Mouse (Mus musculus): Measurements from ENCODE around the gene Phactr2.
A peak's percentile ranks its signal among the peaks of the same experiment; 100 is the strongest.

The Phactr2 gene

DNA sequence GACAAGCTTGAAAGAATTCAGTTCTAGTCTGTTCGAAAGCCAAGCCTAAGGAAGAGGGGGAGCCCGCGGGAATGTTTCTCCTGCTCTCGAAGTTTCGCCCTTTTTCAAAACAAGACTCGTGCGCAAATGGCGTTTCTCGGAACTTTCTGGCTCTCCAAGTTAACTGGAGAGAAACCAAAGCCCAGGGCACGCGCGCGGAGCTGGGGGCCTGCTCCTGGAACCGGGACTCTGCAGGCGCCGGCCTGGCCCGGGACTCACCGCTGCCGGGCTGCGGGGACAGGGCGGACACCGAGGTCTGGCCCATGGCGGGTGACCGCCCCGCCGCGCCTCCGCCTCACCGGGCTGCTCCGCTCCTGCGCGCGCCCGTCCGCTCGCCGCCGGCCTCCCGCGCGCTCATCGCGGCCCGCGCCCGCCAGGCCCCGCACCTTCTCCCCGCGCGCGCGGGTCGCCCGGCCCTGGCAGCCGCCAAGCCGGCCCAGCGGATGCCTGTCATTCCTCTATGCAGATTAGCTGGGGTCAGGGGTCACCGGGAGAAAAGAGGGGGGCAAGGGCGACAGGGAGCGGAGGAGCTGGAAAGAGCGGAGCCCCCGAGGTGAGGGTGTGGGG, 150.3 kb downstream of the Phactr2 start:
- DNase-seq = peak; percentile 92

GRCm38 (mm10) chr10:13323139-13323805, 150.9 kb downstream of the Phactr2 start:
- DNase-seq = peak; percentile 68

DNA sequence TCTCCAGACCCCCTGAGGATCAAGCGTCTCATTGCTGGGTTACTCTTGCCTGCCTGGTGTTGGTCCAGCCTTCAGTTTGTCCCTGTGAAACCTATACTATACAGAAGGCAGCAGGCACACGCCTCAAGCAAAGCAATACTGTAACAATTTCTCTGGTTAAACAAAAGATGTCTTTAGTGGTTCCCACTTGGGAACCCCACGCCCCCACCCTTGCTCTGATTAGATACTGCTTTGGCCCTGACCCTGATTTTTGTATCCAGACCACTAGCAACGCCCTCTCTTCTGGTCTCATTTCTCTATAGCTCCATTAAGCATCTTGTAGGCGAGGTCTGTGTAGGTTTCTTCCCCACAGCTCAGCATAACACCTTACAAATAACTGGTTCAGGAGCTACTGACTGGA, 159.2 kb downstream of the Phactr2 start:
- no peak for DNase-seq

DNA sequence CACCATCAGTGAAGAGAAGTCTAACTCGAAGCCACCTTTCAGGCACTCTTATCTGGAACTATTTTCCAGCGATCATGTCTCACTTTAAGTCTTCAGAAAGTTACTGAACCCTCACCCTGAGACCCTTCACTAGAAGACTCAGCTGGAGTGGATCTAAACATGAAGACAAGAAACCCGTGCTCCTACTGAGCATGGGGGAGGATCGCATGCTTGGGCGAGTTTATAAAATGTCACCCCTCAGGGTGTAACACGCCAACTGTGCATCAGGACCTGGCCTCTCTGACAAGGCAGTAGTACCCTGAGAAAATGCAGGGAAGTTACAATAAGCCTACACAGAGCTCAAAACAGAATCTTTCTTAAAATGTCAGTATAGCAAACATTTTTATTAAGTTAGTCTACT, 161.6 kb downstream of the Phactr2 start:
- DNase-seq = no peak

DNA sequence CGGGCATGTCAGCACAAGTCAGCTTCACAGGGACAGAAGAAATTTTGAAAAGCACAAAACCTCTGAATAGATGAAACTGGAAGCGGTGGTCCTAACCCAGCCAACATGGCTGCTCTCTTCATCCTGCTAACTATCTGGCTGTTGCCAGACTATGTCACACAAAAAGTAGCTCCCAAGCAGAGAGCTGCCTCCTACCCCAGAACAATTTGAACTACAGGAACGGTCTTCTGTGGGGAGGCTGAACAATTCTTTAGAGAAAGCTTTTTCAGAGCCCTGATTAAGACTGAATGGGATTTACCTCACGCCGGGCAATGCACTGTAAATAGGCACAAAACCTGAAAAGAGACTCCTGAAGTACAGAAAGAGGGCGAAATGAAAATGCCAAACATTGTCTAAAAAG, 162.6 kb downstream of the Phactr2 start:
- DNase-seq = no peak

DNA sequence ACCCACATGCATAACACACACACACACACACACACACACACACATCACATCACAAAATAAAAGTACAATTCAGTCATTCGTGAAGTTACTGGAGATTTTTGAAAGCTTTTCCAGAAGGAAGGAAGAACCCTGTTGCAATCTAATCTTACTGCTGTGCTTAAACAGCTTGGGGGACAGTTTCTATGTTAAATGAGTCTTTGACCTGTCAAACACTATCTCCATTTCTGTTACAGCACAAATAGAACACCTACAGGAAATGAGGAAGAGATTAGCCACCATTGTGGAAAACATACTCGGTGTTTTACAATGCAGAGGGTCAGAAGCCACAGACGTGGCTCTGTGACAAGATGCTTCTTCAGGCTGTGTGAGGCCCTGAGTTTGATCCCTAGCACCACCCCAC, 164.1 kb downstream of the Phactr2 start:
- no peak for DNase-seq

DNA sequence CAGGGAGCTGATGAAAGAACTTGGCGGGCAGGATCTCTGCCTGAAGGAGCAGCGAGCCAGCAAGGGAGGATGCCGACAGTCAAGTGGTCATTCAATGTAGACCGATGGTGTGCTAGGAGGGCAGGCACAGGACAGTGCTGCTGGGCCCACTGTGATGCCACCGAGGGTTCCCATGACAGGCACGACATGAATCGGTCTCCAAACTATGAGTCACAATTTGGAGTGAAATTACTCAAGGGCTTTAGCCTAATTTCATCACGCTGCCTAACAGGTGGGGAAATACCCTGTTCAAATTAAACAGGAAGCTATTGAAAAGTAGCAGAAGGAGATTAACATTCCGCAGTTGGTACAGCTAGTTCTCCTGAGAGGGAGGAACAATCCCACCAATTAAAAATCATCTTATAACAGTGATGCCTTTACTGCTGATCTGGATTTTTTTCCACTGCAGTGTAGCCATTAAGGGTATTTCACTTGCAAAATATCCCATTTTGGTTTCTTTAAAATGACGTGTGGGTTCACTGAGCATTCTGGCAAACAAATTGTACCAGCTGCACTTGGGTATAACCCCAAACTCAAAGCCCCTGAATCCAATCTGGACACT, 169.5 kb downstream of the Phactr2 start:
- DNase-seq = no peak

GRCm38 (mm10) chr10:13303271-13304265, 170.6 kb downstream of the Phactr2 start:
- no peak for DNase-seq

GRCm38 (mm10) chr10:13300601-13301000, 173.6 kb downstream of the Phactr2 start:
- DNase-seq = no peak

DNA sequence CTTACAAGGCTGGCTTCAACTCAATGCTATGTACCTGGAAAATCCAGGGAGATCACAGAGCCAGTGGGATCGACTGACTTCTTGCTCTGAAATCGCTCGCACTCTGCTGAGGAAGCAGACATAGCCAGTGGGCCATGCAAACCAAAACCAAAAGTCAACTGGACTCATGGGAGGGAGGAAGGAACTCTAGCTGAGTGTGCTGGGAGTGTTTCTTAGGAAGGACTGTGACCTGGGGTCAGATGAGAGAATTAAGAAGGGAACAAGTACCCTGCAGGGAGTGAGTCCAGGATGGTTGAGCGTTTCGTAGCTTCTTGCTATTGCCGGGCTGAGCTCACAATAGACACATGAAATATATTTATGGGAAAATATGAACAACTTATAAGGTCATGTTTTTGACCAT, 174.0 kb downstream of the Phactr2 start:
- no peak for DNase-seq

DNA sequence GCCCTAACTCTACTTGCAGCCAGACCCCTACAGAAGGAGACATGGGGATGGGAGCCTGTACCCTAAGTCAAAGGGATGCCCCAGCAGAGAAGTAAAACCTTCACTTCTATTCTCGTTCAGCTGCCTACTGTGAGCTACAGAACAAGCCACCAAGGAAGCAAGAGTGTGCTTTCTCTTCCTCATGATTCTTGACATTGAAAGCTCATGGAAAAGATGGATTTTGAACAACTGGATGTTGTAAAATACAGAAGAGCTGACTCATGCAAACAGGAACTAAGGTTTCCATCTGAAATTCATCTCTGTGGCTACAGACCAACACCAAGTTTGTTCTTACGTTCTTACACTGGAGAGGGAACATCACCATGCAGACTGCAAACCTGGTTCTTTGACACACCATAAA, 179.3 kb downstream of the Phactr2 start:
- DNase-seq = no peak

GRCm38 (mm10) chr10:13292026-13292425, 182.2 kb downstream of the Phactr2 start:
- no peak for DNase-seq

- no peak for DNase-seq
Observed at GRCm38 (mm10) chr10:13289252-13289961, 184.8 kb downstream of the Phactr2 start.

GRCm38 (mm10) chr10:13288296-13288695, 185.9 kb downstream of the Phactr2 start:
- no peak for DNase-seq

GRCm38 (mm10) chr10:13283441-13283840, 190.8 kb downstream of the Phactr2 start:
- no peak for DNase-seq

DNA sequence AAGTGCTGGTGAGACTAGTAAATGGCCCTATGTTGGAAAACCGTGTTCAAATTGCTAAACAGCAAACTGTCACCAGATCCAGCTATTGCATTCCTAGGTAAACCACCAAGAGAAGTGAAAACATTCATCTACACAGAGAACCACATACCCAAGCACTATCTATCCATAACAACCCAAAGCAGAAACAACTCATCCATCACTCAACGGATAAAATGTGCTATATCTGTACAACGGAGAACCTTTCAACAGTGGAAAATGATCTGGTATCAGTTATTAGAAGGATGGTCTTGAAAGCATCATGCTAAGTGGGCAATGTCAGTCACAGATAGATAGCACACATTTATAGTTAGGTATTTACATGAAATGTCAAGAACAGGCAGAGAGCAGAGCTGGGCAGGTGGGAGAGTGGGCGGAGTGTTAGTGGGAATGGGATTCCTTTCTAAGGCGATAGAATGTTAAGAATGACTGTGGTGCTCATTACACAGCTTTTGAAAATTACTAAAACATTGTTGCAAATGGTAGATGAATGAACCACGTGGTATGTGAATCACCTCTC, 193.8 kb downstream of the Phactr2 start:
- DNase-seq = no peak

DNA sequence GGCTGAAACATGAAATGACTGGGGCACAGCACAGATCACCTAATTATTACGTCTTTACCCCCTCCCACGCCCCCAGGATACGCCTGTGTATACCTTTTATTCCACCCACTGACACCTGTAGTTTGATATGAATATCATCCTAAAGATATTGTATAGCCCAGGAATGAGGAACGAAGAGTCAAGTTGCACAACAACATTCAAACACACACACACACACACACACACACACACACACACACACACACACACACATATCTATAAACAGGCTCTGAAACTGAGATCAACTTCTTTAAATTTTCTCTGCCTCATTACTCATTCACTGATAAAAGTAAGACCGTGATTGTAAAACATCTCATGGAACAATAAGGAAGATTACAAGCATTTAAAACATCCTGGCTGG, 197.9 kb downstream of the Phactr2 start:
- no peak for DNase-seq

DNA sequence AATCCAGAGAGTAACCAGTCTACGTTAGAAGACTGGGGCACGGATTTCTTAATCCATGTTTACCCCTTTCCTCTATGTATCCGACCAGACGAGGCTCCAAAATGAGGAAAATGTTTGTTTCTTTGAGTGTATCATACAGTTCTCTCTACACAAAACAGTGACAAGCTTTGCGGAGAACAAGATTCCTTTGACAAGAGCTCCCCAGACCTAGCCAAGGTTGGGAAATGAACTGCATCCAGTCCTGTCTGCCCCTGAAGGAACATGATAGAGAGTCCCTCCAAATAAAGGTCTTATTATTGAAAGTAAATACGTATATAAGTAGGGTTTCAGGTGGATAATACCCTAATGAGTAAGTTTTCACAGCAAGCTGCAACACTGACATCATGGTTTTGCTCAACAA, 199.1 kb downstream of the Phactr2 start:
- DNase-seq = no peak

GRCm38 (mm10) chr10:13274699-13275098, 199.5 kb downstream of the Phactr2 start:
- DNase-seq = no peak

- DNase-seq = no peak
Observed at GRCm38 (mm10) chr10:13273756-13274155, 200.5 kb downstream of the Phactr2 start.

GRCm38 (mm10) chr10:13271716-13272115, 202.5 kb downstream of the Phactr2 start:
- DNase-seq = peak; percentile 25

DNA sequence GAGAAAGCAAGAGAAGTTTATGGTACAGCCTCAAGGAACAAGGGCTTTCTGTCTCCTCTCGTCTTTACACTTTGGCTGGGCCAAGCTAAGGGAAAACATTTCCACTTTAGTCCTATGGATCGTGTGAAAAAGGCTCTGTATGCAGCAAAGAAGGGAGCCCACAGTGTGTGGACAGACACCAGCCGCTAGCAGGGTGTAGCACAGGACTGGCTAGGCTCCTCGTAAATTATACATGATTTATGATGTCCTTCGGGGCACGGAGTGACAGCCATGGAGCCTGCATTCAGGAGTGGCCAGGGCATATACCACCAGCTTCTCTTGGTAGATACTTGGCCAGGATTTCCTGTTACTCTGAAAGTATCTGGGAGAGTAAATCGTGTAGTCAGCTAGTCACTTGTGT, 203.1 kb downstream of the Phactr2 start:
- no peak for DNase-seq

All from lung, postnatal 10 days (tissue).